Comparison of ENCODE assay signal across 8 mouse cellular contexts in the genomic region with DNA sequence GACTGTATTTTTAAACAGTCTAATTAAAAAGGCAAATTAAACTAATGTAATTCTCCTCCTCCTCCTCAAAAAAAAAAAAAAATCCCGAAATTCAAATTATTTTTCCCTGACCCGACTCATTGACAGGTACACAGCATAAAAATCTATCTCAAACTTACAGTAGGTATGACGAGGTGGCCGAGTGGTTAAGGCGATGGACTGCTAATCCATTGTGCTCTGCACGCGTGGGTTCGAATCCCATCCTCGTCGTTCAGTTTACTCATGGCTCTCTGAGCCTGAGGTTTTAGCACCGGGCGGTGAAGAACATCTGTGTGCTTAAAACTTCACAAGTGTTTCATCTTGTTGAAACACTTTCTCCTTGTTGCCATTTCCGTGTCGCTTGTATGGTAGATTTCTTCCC. TPM values are rescaled to one million over a fixed set of nuclear protein-coding genes. Genes with fewer than 3 reads are reported as not detected.
DNase-seq lines count a peak whose midpoint lies in the region; ATAC-seq and TF ChIP-seq lines count a peak whose summit lies in the region.

No protein-coding gene starts in this region.

- no peaks in the 10 kb centered on the region for H3K27me3 ChIP-seq in embryonic facial prominence, embryonic 10.5 days (replicated peaks; ENCODE audit: low read depth, poor library complexity, severe bottlenecking)
- H3K27me3 ChIP-seq in heart, embryonic 13.5 days (replicated peaks) = no peaks in the 10 kb centered on the region
- no peaks in the 10 kb centered on the region for H3K27me3 ChIP-seq in kidney, embryonic 15.5 days
- H3K27me3 ChIP-seq in liver, adult 2 months (ENCODE audit: control insufficient read depth, insufficient read depth, low read length) = no peaks in the 10 kb centered on the region

- no peaks in the 10 kb centered on the region for H3K79me2 ChIP-seq in liver, adult 2 months (ENCODE audit: control insufficient read depth, insufficient read depth, low read length)

- no peak for TF ChIP-seq CTCF in liver, adult 2 months (IDR thresholded peaks at IDR 0.05; ENCODE audit: low read depth, low read length)

- no peak for TF ChIP-seq POLR2A in liver, adult 2 months (IDR thresholded peaks at IDR 0.05; ENCODE audit: extremely low read depth, insufficient read depth, low read length)

- peak overlapping the region; percentile 38 for H3K4me3 ChIP-seq in embryonic facial prominence, embryonic 10.5 days
- peak overlapping the region; percentile 28 for H3K4me3 ChIP-seq in heart, embryonic 13.5 days
- peak overlapping the region; percentile 10 for H3K4me3 ChIP-seq in kidney, embryonic 15.5 days (replicated peaks)
- H3K4me3 ChIP-seq in liver, adult 2 months (ENCODE audit: insufficient read depth, low read depth, low read length) = no peak overlapping the region

- H3K4me2 ChIP-seq in heart, embryonic 13.5 days = peak overlapping the region; percentile 59
- peak overlapping the region; percentile 44 for H3K4me2 ChIP-seq in kidney, embryonic 15.5 days

- no peak for ATAC-seq in heart, embryonic 13.5 days (ENCODE audit: extremely low read depth, insufficient number of reproducible peaks, low FRiP score, low TSS enrichment)
- no peak for ATAC-seq in kidney, embryonic 15.5 days (replicated peaks; ENCODE audit: low FRiP score)

- DNase-seq in ovary, postnatal 36 days (ENCODE audit: low spot score) = peak; percentile 73
- no peak for DNase-seq in ovary, postnatal 14 days (ENCODE audit: low spot score)
- peak; percentile 82 for DNase-seq in embryonic facial prominence, embryonic 10.5 days (ENCODE audit: low spot score)
- peak; percentile 78 for DNase-seq in liver, adult 2 months (ENCODE audit: extremely low read depth, low read depth, low spot score)
- DNase-seq in naive thymus-derived CD4-positive, alpha-beta T cell, adult 2 months (ENCODE audit: low read depth) = peak; percentile 83
- peak; percentile 77 to 87 for DNase-seq in thymus, adult 18-20 months

- H3K36me3 ChIP-seq in embryonic facial prominence, embryonic 10.5 days (replicated peaks) = no peaks in the 10 kb centered on the region
- H3K36me3 ChIP-seq in heart, embryonic 13.5 days = no peaks in the 10 kb centered on the region
- no peaks in the 10 kb centered on the region for H3K36me3 ChIP-seq in kidney, embryonic 15.5 days
- no peaks in the 10 kb centered on the region for H3K36me3 ChIP-seq in liver, adult 2 months (ENCODE audit: control insufficient read depth, insufficient read depth, low read length)

- peaks cover 18% of the 10 kb centered on the region for H3K4me1 ChIP-seq in embryonic facial prominence, embryonic 10.5 days
- peaks cover 17% of the 10 kb centered on the region for H3K4me1 ChIP-seq in heart, embryonic 13.5 days
- H3K4me1 ChIP-seq in kidney, embryonic 15.5 days = peaks cover 14% of the 10 kb centered on the region; the same call in 1 of the 2 replicates
- H3K4me1 ChIP-seq in liver, adult 2 months (ENCODE audit: control insufficient read depth, insufficient read depth, low read length) = no peaks in the 10 kb centered on the region

- no peak overlapping the region for H3K9ac ChIP-seq in heart, embryonic 13.5 days
- no peak overlapping the region for H3K9ac ChIP-seq in kidney, embryonic 15.5 days
- H3K9ac ChIP-seq in liver, adult 2 months (ENCODE audit: low read depth, low read length) = no peak overlapping the region

- H3K9me3 ChIP-seq in embryonic facial prominence, embryonic 10.5 days = no peaks in the 10 kb centered on the region
- H3K9me3 ChIP-seq in heart, embryonic 13.5 days = no peaks in the 10 kb centered on the region
- H3K9me3 ChIP-seq in kidney, embryonic 15.5 days (replicated peaks) = no peaks in the 10 kb centered on the region

- no peak overlapping the region for H3K27ac ChIP-seq in embryonic facial prominence, embryonic 10.5 days (replicated peaks)
- H3K27ac ChIP-seq in heart, embryonic 13.5 days (replicated peaks) = no peak overlapping the region
- H3K27ac ChIP-seq in kidney, embryonic 15.5 days = no peak overlapping the region
- no peak overlapping the region for H3K27ac ChIP-seq in liver, adult 2 months (replicated peaks; ENCODE audit: insufficient read depth, low read depth, low read length)

- WGBS in embryonic facial prominence, embryonic 10.5 days = under 1% methylated on average over 14 of the region's 14 CpGs
- WGBS in heart, embryonic 13.5 days = under 1% methylated on average over 14 of the region's 14 CpGs
- WGBS in kidney, embryonic 15.5 days = under 1% methylated on average over 14 of the region's 14 CpGs
- 2% methylated on average over 14 of the region's 14 CpGs for WGBS in liver, adult 2 months

RNA-seq across cellular contexts. Expression of a gene that starts 9.1 kb away (rescaled TPM):
- polyA plus RNA-seq in embryonic facial prominence, embryonic 10.5 days (2016; fragmentation: Nextera tagmentation; extraction: Ambion mirVana) = 2.7 and 3.0 TPM in 2 replicates
- polyA plus RNA-seq in heart, embryonic 13.5 days (2015; fragmentation: Nextera tagmentation; extraction: Ambion mirVana) = 6.3 and 7.2 TPM in 2 replicates
- polyA plus RNA-seq in kidney, embryonic 15.5 days (2015; fragmentation: Nextera tagmentation; extraction: Ambion mirVana) = 7.5 and 7.8 TPM in 2 replicates
- total RNA-seq in liver, adult 2 months (2014; rRNA removed) = 706 and 873 TPM in 2 replicates
- 8.5 and 26.7 TPM in 2 replicates for polyA plus RNA-seq in liver, adult 2 months (2012; rRNA removed)

RNA-seq across cellular contexts. Expression of a gene that starts 12.0 kb away (rescaled TPM):
- polyA plus RNA-seq in embryonic facial prominence, embryonic 10.5 days (2016; fragmentation: Nextera tagmentation; extraction: Ambion mirVana) = 4.8 and 5.5 TPM in 2 replicates
- 2.0 and 3.0 TPM in 2 replicates for polyA plus RNA-seq in heart, embryonic 13.5 days (2015; fragmentation: Nextera tagmentation; extraction: Ambion mirVana)
- polyA plus RNA-seq in kidney, embryonic 15.5 days (2015; fragmentation: Nextera tagmentation; extraction: Ambion mirVana) = 3.3 and 7.3 TPM in 2 replicates
- 9.2 and 13.4 TPM in 2 replicates for total RNA-seq in liver, adult 2 months (2014; rRNA removed)
- 2.1 and 2.9 TPM in 2 replicates for polyA plus RNA-seq in liver, adult 2 months (2012; rRNA removed)

RNA-seq across cellular contexts. Expression of a gene that starts 13.5 kb away (rescaled TPM):
- polyA plus RNA-seq in embryonic facial prominence, embryonic 10.5 days (2016; fragmentation: Nextera tagmentation; extraction: Ambion mirVana) = 6.5 and 7.7 TPM in 2 replicates
- 4.1 and 5.5 TPM in 2 replicates for polyA plus RNA-seq in heart, embryonic 13.5 days (2015; fragmentation: Nextera tagmentation; extraction: Ambion mirVana)
- 6.6 and 6.9 TPM in 2 replicates for polyA plus RNA-seq in kidney, embryonic 15.5 days (2015; fragmentation: Nextera tagmentation; extraction: Ambion mirVana)
- total RNA-seq in liver, adult 2 months (2014; rRNA removed) = 5.6 and 12.9 TPM in 2 replicates
- 0.26 TPM in 1 of 2 replicates, not detected in the other for polyA plus RNA-seq in liver, adult 2 months (2012; rRNA removed)

RNA-seq across cellular contexts. Expression of a gene that starts 21.5 kb away (rescaled TPM):
- polyA plus RNA-seq in embryonic facial prominence, embryonic 10.5 days (2016; fragmentation: Nextera tagmentation; extraction: Ambion mirVana) = 1.1 TPM in 2 replicates
- 0.32 and 0.52 TPM in 2 replicates for polyA plus RNA-seq in heart, embryonic 13.5 days (2015; fragmentation: Nextera tagmentation; extraction: Ambion mirVana)
- polyA plus RNA-seq in kidney, embryonic 15.5 days (2015; fragmentation: Nextera tagmentation; extraction: Ambion mirVana) = 0.91 and 1.1 TPM in 2 replicates
- 1.3 and 1.5 TPM in 2 replicates for total RNA-seq in liver, adult 2 months (2014; rRNA removed)
- polyA plus RNA-seq in liver, adult 2 months (2012; rRNA removed) = 0.07 and 0.09 TPM in 2 replicates

RNA-seq across cellular contexts. Expression of a gene that starts 22.1 kb away (rescaled TPM):
- 0.97 and 1.2 TPM in 2 replicates for polyA plus RNA-seq in embryonic facial prominence, embryonic 10.5 days (2016; fragmentation: Nextera tagmentation; extraction: Ambion mirVana)
- polyA plus RNA-seq in heart, embryonic 13.5 days (2015; fragmentation: Nextera tagmentation; extraction: Ambion mirVana) = 0.28 and 0.48 TPM in 2 replicates
- 0.86 and 1.3 TPM in 2 replicates for polyA plus RNA-seq in kidney, embryonic 15.5 days (2015; fragmentation: Nextera tagmentation; extraction: Ambion mirVana)
- 11.1 and 14.2 TPM in 2 replicates for total RNA-seq in liver, adult 2 months (2014; rRNA removed)
- 0.29 and 0.30 TPM in 2 replicates for polyA plus RNA-seq in liver, adult 2 months (2012; rRNA removed)
